Comparison of ENCODE assay signal across 14 mouse cellular contexts in genomic region chr11:84258053-84258710, GRCm38 (mm10).
"Had no signal": no experiment of that assay in that cellular context is flagged by ENCODE, and none has a peak within 500 bp of the region (broad histone marks: within the 10 kb centered on the region; RNA-seq: fewer than 3 reads in every experiment).

No protein-coding gene starts in this region.

- H3K27ac ChIP-seq: kidney, embryonic 15.5 days; left cerebral cortex, adult 2 months; limb, embryonic 15.5 days; macrophage; midbrain, embryonic 13.5 days; neural tube, embryonic 15.5 days had no signal

- H3K9me3 ChIP-seq: kidney, embryonic 15.5 days; limb, embryonic 15.5 days; midbrain, embryonic 13.5 days; neural tube, embryonic 15.5 days had no signal

- H3K27me3 ChIP-seq: kidney, embryonic 15.5 days; limb, embryonic 15.5 days; midbrain, embryonic 13.5 days; neural tube, embryonic 15.5 days had no signal

- H3K9ac ChIP-seq: kidney, embryonic 15.5 days; limb, embryonic 15.5 days; midbrain, embryonic 13.5 days; neural tube, embryonic 15.5 days had no signal

- DNase-seq: kidney, adult 2 months; kidney, postnatal 14 days; right cerebral cortex, adult 18-20 months; right cerebral cortex, postnatal 25 days; thymus, postnatal 4 days had no signal

- ATAC-seq: intestine, embryonic 16.5 days; lung, postnatal 0 days; midbrain, embryonic 13.5 days had no signal

- H3K4me3 ChIP-seq: kidney, embryonic 15.5 days; left cerebral cortex, adult 2 months; limb, embryonic 15.5 days; midbrain, embryonic 13.5 days; myocyte; neural tube, embryonic 15.5 days had no signal

- H3K4me1 ChIP-seq: kidney, embryonic 15.5 days; limb, embryonic 15.5 days; midbrain, embryonic 13.5 days; neural tube, embryonic 15.5 days had no signal

- H3K4me2 ChIP-seq: kidney, embryonic 15.5 days; limb, embryonic 15.5 days; midbrain, embryonic 13.5 days; neural tube, embryonic 15.5 days had no signal
